Mouse (Mus musculus) layer of hippocampus, adult 11-12 months (tissue): Measurements from ENCODE around the gene Rnf115.
A peak's percentile ranks its signal among the peaks of the same experiment; 100 is the strongest.
"Not testable (repeated sequence)": the region's sequence is repeated elsewhere in the genome, so short reads cannot be mapped to it uniquely, and the experiment has no call there.

ENCODE experiments used
- DNase-seq: peaks from one replicate; pipeline ENCODE4 v3.0.0; 2022; ENCODE audit warnings: low spot score

Rnf115 gene

GRCm38 (mm10) chr3:96727343-96727827 is at the start of gene Rnf115, which contains the start of gene Polr3c:
Gene Rnf115 (plus strand): TSS chr3:96727664.
Gene Polr3c (minus strand): TSS chr3:96727628.
- peak; percentile 96 for DNase-seq

- DNase-seq = no peak
Measured at GRCm38 (mm10) chr3:96678456-96678855, 49.0 kb upstream of the Rnf115 start.

- DNase-seq = no peak
Measured at GRCm38 (mm10) chr3:96679159-96679674, 48.2 kb upstream of the Rnf115 start.

- DNase-seq = no peak
Measured at GRCm38 (mm10) chr3:96680269-96680956, 47.1 kb upstream of the Rnf115 start.

GRCm38 (mm10) chr3:96683496-96683895 is 44.0 kb upstream of the Rnf115 start:
- DNase-seq = no peak

GRCm38 (mm10) chr3:96684151-96684821 is 43.2 kb upstream of the Rnf115 start:
- no peak for DNase-seq

- no peak for DNase-seq
Measured at GRCm38 (mm10) chr3:96684822-96685156, 42.7 kb upstream of the Rnf115 start.

GRCm38 (mm10) chr3:96686057-96686456 is 41.4 kb upstream of the Rnf115 start:
- not testable (repeated sequence) for DNase-seq

- no peak for DNase-seq
Measured at GRCm38 (mm10) chr3:96688854-96689253, 38.6 kb upstream of the Rnf115 start.

- no peak for DNase-seq
Measured at GRCm38 (mm10) chr3:96690298-96690697, 37.2 kb upstream of the Rnf115 start.

- DNase-seq = no peak
Measured at GRCm38 (mm10) chr3:96692506-96692905, 35.0 kb upstream of the Rnf115 start.

- DNase-seq = no peak
Measured at GRCm38 (mm10) chr3:96693579-96693978, 33.9 kb upstream of the Rnf115 start.

GRCm38 (mm10) chr3:96696198-96696765 is 31.2 kb upstream of the Rnf115 start, which contains the start of gene Pias3:
Gene Pias3 (plus strand): TSS chr3:96696384.
- peak; percentile 56 for DNase-seq

GRCm38 (mm10) chr3:96696766-96697732 is 30.4 kb upstream of the Rnf115 start:
- DNase-seq = peak; percentile 85

GRCm38 (mm10) chr3:96698993-96699690 is 28.3 kb upstream of the Rnf115 start:
- DNase-seq = no peak

GRCm38 (mm10) chr3:96700376-96700775 is 27.1 kb upstream of the Rnf115 start:
- DNase-seq = no peak

- no peak for DNase-seq
Measured at GRCm38 (mm10) chr3:96701003-96701402, 26.5 kb upstream of the Rnf115 start.

- DNase-seq = no peak
Measured at GRCm38 (mm10) chr3:96704778-96705177, 22.7 kb upstream of the Rnf115 start.

- DNase-seq = no peak
Measured at GRCm38 (mm10) chr3:96706217-96706616, 21.2 kb upstream of the Rnf115 start.

- DNase-seq = no peak
Measured at GRCm38 (mm10) chr3:96706984-96707383, 20.5 kb upstream of the Rnf115 start.
